Mouse (Mus musculus) bone marrow macrophage, adult 2 months (primary cell): Measurements from ENCODE around the gene Pnpla3.

Experiments
- CTCF ChIP-seq: IDR thresholded peaks from 2 replicates; pipeline ENCODE4 v1.5.1; 2012; ENCODE audit warnings: low read depth, mild to moderate bottlenecking, low read length, moderate library complexity
- POLR2A ChIP-seq: IDR thresholded peaks from 2 replicates; pipeline ENCODE4 v1.6.1; 2012; ENCODE audit warnings: mild to moderate bottlenecking, low read depth, low read length, borderline replicate concordance

- TF ChIP-seq CTCF: no peak
- TF ChIP-seq POLR2A: no peak
These were observed 57.1 kb downstream of the Pnpla3 start for GRCm38 (mm10) chr15:84224779-84225178.
